Mouse (Mus musculus): ENCODE data around the gene Dhx32.

DNA sequence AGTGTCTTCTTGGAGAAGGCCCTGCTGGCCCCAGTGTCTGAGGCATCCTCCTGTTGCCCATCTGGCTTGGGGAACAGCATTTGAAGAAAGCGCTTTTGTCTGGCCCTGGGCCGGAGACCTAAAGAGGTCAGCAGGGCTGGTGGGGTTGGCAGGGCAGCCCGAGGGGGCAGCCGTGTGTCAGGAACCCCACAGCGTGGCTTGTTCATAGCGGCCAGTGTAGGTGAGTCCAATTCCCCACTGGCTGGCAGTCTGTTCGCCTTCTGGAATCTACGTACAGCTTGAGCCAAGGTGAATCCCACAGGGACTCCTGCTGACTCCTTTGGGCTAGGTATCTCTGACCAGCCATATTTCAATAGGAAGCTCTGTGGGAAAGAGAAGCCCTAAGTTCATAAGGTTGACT, 103.8 kb downstream of the Dhx32 start:
- TF ChIP-seq CTCF (IDR thresholded peaks at IDR 0.05; ENCODE audit: extremely low read depth, insufficient read length, insufficient replicate concordance, low read depth, low read length) = no peak
- no peak for TF ChIP-seq POLR2A (IDR thresholded peaks at IDR 0.05; ENCODE audit: low read depth, low read length)
